Mouse (Mus musculus) c-Kit-positive CD71-positive TER-119-positive erythroid progenitor cells, embryonic 14.5 days (primary cell): ENCODE data around the gene Smim27.

ENCODE experiments used
- DNase-seq: peaks from one replicate; pipeline ENCODE4 v3.0.0-alpha.2; 2013; ENCODE audit warnings: low spot score

Gene Smim27

GRCm38 (mm10) chr4:40269430-40270032 is at the start of gene Smim27, which contains the start of gene Topors:
TSS of gene Smim27 (plus strand) at chr4:40269579.
TSS of gene Topors (minus strand) at chr4:40269850.
- DNase-seq = peak; percentile 92

DNA sequence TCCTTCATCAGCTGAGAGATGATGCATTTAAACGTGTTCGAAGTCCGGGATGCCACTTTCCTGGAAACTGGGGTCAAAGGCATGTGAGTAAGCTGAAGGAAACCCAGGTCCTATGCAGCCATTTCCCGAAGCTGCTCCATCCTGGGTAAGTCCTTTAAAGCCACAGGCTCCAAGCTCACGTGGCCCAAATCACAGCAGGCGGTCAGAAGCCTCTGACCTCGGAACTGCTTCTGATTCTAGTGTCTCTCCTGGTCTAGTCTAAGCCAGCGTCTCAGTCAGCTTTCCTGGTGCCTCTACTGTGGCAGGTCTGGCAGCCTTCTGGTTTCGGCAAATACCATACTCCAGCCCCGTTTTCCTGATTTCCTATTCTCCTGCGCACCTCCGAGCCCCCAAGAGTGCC is 48.9 kb upstream of the Smim27 start:
- no peak for DNase-seq

- DNase-seq = no peak
These were observed 48.2 kb upstream of the Smim27 start for GRCm38 (mm10) chr4:40221004-40221760.

- DNase-seq = no peak
These were observed 47.3 kb upstream of the Smim27 start for GRCm38 (mm10) chr4:40221876-40222585.

DNA sequence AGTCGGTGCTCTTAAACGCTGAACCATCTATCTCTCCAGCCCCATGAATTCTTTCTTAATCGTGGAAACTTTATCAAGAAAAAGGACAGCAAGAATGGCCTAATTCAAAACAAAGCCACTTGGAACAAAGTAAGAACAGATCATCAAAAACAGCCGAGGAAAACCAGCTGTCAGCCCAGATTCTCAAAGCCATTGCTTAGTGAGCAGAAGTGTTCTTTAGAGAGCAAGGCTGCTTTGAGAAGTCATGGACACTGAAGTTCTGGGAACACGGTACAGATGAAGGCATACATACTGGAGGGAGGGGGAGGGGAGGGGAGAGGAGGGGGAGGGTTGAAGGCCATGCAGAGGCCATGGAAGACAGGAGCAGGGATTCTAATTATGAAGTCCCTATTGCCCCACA is 43.3 kb upstream of the Smim27 start:
- DNase-seq = no peak

- no peak for DNase-seq
These were observed 42.2 kb upstream of the Smim27 start for GRCm38 (mm10) chr4:40227131-40227530.

GRCm38 (mm10) chr4:40227886-40228285 is 41.5 kb upstream of the Smim27 start:
- DNase-seq = no peak

DNA sequence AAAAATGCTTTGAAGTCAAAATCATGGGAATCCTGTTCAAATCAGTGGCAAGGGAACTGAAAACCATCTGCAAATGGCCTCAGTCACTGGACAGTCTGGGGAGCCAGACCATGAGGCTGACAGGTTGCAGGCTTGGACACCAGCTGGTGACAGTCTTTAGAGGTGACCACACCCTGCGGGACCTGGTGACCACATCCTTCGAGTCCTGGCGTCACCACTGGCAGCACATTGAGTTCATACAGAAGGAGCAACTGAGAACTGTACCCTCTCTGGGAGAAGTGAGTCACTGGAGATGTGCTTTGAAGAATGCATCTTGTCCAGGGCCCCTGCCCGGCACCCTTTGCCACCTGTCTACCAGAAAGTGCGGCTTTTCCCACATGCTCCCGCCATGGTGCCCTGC is 39.7 kb upstream of the Smim27 start:
- DNase-seq = no peak

- DNase-seq = no peak
These were observed 36.2 kb upstream of the Smim27 start for GRCm38 (mm10) chr4:40233062-40233664.

DNA sequence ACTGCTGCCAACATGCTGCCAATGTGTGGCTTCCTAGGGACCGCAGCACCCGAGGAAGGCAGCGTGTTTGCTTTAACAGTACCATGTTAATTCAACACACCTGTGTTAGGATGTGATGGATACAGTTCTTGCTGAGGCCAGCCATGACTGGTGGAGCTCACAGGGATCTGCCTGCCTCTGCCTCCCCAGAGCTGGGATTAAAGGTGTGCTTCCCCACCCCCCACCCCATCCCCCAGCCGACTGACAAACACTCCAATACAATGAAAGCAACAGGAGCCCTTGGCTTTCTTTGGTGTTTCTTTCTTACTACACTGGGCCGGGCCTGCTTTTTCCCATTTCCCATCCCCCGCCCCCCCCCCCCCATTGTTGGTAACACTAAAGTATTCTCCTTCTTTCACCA is 35.1 kb upstream of the Smim27 start:
- no peak for DNase-seq

DNA sequence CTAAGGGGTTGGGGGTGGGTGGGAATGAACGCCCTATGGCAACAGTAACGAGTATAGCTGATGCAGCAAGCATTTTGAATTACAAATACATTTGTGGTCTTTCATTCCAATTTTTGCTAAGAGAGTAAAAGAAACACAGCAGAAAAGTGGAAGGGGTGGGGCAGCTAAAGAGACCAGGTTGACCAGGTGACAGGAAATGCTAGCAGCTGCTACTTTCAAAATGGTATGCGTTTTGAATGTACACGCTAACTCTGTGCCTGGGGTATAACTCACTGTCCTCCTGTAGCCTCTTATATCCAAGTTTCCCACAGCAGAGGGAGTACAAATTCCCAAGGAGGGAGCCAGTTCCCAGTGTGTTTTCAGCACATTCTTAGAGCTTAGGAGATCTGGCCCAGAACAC is 32.5 kb upstream of the Smim27 start:
- no peak for DNase-seq

DNA sequence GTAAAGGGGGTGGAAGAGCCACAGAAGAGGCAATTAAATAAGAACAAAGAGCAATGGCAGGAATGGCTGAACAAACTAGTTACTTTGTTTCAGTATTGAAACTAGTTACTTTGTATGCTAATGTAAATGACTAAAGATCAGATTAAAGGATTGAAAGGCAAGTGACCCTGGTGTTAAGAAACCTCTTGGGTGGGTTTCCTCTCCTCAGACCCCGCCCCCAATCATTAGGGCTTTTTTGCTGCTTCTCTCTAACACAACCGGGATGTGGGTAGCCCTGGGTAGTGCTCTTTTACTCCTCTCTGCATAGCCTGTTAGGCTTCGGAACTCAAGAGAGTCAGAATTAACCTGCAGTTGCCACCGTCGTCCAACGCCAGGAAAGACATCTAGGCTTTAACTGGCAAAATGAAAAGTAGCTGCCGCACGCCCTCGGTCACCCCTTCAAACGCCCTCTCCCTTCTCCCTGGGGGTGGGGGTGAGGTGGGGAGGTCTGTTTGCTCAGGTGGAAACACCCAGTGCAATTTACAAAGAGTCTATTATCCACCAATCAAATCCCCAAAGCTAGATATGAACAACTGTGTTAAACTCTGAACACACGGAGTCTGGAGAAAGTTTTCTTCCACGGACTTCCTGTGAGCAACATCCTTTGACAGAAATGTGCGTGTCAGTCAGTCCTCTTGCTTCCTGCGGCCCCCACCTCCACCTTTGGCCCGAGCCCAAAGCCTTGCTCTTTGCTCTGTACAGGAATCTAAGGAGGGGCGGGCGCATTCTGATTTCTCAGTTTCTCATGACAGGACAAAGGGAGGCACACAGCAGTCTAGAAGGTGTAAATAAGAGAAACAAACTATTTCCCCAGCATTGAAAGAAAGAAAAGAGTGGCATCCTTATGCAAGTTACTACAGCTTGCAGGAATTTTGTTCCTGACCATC is 30.6 kb upstream of the Smim27 start:
- DNase-seq = no peak

- no peak for DNase-seq
These were observed 29.7 kb upstream of the Smim27 start, which contains the start of gene Ddx58 for GRCm38 (mm10) chr4:40239409-40240271. TSS of gene Ddx58 (minus strand) at chr4:40239828.

- no peak for DNase-seq
These were observed 29.1 kb upstream of the Smim27 start for GRCm38 (mm10) chr4:40240272-40240744.

DNA sequence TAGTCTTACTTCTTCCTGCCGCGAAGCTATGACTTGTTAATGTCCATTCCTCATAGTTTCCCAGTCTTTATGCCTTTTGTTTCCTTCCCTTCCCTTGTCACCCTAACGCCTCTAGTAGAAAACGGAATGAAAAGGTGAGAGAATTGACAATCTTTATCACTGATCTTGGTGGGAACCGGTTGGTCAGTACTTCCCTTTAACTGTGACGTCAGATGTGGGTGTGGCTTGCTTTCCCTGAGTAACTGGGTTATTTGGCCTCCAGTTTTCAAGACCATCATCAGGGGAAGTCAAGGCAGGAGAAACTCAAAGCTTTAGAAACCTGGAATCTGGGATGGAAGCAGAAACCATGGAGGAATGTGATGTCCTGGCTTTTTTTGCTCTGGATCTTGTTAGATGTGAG is 27.5 kb upstream of the Smim27 start:
- DNase-seq = no peak

- no peak for DNase-seq
These were observed 26.4 kb upstream of the Smim27 start for GRCm38 (mm10) chr4:40243006-40243405.

- no peak for DNase-seq
These were observed 25.3 kb upstream of the Smim27 start for GRCm38 (mm10) chr4:40244035-40244434.

DNA sequence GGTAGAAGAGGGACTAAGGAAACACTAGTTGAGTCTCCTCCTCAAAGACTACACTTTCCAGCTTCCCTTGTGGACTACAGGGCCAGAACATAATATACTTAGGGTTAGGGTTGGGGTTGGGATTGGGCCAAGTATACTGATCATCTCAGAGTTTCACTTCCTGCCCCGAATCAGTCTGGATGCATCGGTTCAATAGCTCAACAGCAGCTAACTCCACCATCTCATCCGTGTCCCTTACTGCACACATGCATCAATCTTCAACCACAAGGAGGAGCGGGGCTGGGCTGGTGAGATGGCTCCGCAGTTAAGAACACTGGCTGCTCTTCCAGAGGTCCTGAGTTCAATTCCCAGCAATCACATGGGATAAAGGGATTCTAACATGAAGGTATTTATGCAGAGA is 18.4 kb upstream of the Smim27 start:
- no peak for DNase-seq

GRCm38 (mm10) chr4:40253766-40254165 is 15.6 kb upstream of the Smim27 start:
- DNase-seq = no peak

DNA sequence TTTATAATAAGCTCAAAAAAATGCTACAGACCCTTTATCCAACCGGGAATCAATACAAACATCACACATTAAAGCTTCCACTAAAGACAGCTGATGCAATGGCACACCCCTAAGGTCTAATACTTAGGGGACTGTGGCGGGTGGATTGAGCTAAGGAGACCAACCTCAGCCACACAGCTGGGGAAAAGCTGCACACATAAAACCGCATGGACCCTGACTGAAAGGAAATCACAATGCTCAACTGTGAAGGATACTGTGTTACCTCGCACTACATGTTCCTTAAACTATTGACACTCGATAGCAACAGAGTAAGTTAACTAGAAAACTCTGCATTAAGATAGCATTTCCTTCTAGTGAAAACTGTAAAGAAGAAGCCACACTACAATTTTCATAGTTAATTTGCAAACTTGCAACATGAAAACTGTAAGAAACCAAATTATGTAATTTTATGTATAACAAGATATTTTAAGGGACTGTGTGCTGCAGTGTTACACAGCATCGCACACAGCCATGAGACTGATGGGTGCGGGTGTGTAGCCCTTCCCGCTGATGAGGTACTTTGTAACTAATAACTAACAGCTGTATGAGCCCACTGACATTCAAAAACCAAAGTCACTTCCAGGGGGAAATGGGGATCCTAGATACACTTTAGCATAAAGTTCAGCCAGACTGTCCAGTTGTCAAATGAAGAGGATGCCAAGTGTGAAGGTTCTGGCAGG is 14.8 kb upstream of the Smim27 start:
- no peak for DNase-seq
